In the genomic region with DNA sequence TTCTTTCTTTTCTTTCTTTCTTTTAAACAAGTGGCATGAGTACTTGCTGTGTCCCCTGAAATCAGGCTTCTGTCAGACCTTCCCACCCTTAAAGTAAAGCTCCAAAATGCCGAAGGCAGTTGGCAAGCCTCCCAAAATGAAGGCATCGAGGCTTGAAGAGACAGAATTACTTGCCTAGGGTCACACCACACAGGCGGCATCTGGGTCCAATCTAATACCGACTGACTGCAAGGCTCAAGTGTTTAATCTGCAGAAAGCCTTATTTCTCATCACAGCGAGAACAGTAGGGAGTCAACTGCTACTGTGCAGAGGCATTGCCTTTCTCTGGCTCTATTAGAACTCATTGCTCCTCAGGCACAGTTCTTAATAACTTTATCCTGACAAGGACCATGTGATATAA, we compare ENCODE assay signal across 19 mouse cellular contexts. TPM values are rescaled to one million over a fixed set of nuclear protein-coding genes. Genes with fewer than 3 reads are reported as not detected.
DNase-seq lines count a peak whose midpoint lies in the region; ATAC-seq and TF ChIP-seq lines count a peak whose summit lies in the region.
"Had no signal": no experiment of that assay in that cellular context is flagged by ENCODE, and none has a peak within 500 bp of the region (broad histone marks: within the 10 kb centered on the region; RNA-seq: fewer than 3 reads in every experiment).

No protein-coding gene starts in this region.

- no peaks in the 10 kb centered on the region for H3K9me3 ChIP-seq in embryonic facial prominence, embryonic 11.5 days (replicated peaks; ENCODE audit: control insufficient read depth, low read length)
- no peaks in the 10 kb centered on the region for H3K9me3 ChIP-seq in midbrain, postnatal 0 days (ENCODE audit: low read length)
- H3K9me3 ChIP-seq: embryonic facial prominence, embryonic 13.5 days had no signal

- no peak for TF ChIP-seq CTCF in cerebellum, adult 2 months (IDR thresholded peaks at IDR 0.05; ENCODE audit: borderline replicate concordance, insufficient read depth, low read depth, low read length)
- TF ChIP-seq CTCF in kidney, adult 2 months (conservative IDR thresholded peaks at IDR 0.05; ENCODE audit: insufficient read depth, insufficient read length, low read depth, low read length) = no peak
- TF ChIP-seq CTCF in midbrain, postnatal 0 days (IDR thresholded peaks at IDR 0.05) = no peak
- no peak for TF ChIP-seq CTCF in thymus, adult 2 months (IDR thresholded peaks at IDR 0.05; ENCODE audit: borderline replicate concordance, control insufficient read depth, extremely low read depth, insufficient read depth, low read length, poor library complexity)

- no peaks in the 10 kb centered on the region for H3K4me1 ChIP-seq in cerebellum, adult 2 months (ENCODE audit: control insufficient read depth, insufficient read depth, low read length)
- H3K4me1 ChIP-seq in kidney, adult 2 months (ENCODE audit: control insufficient read depth, insufficient read depth, low read length) = no peaks in the 10 kb centered on the region
- H3K4me1 ChIP-seq in embryonic facial prominence, embryonic 11.5 days (ENCODE audit: control insufficient read depth, insufficient read depth, low read length) = no peaks in the 10 kb centered on the region
- no peaks in the 10 kb centered on the region for H3K4me1 ChIP-seq in midbrain, postnatal 0 days (ENCODE audit: insufficient read depth, low read length)
- H3K4me1 ChIP-seq in thymus, adult 2 months (replicated peaks; ENCODE audit: control insufficient read depth, insufficient read depth, low read length) = no peaks in the 10 kb centered on the region; the same call in none of the 2 replicates

- H3K4me2 ChIP-seq in embryonic facial prominence, embryonic 11.5 days (ENCODE audit: low read depth, low read length) = no peak overlapping the region
- H3K4me2 ChIP-seq in midbrain, postnatal 0 days (ENCODE audit: low read depth, low read length, poor library complexity, severe bottlenecking) = no peak overlapping the region
- H3K4me2 ChIP-seq: embryonic facial prominence, embryonic 13.5 days had no signal

- WGBS in cerebellum, adult 2 months = 6% methylated on average over 5 of the region's 5 CpGs
- WGBS in kidney, adult 2 months = 34% methylated on average over 5 of the region's 5 CpGs
- WGBS in embryonic facial prominence, embryonic 11.5 days = 51% methylated on average over 5 of the region's 5 CpGs
- 39% methylated on average over 5 of the region's 5 CpGs for WGBS in midbrain, postnatal 0 days
- WGBS in thymus, adult 2 months = 84% methylated on average over 5 of the region's 5 CpGs

- H3K27me3 ChIP-seq in cerebellum, adult 2 months (ENCODE audit: control insufficient read depth, insufficient read depth, low read length) = no peaks in the 10 kb centered on the region
- H3K27me3 ChIP-seq in kidney, adult 2 months (replicated peaks; ENCODE audit: control insufficient read depth, insufficient read depth, low read length) = no peaks in the 10 kb centered on the region; the same call in 1 of the 2 replicates
- no peaks in the 10 kb centered on the region for H3K27me3 ChIP-seq in embryonic facial prominence, embryonic 11.5 days (ENCODE audit: control insufficient read depth, insufficient read depth, low read length)
- no peaks in the 10 kb centered on the region for H3K27me3 ChIP-seq in midbrain, postnatal 0 days (ENCODE audit: insufficient read depth, low read length)
- no peaks in the 10 kb centered on the region for H3K27me3 ChIP-seq in thymus, adult 2 months (ENCODE audit: control insufficient read depth, insufficient read depth, low read length)
- H3K27me3 ChIP-seq: CH12.LX; embryonic facial prominence, embryonic 13.5 days had no signal

- no peak overlapping the region for H3K4me3 ChIP-seq in cerebellum, adult 2 months (replicated peaks; ENCODE audit: insufficient read depth, low read depth, low read length)
- H3K4me3 ChIP-seq in kidney, adult 2 months (ENCODE audit: insufficient read depth, low read depth, low read length) = no peak overlapping the region
- H3K4me3 ChIP-seq in embryonic facial prominence, embryonic 11.5 days (ENCODE audit: low read depth, low read length) = no peak overlapping the region
- no peak overlapping the region for H3K4me3 ChIP-seq in midbrain, postnatal 0 days (ENCODE audit: low read depth, low read length)
- no peak overlapping the region for H3K4me3 ChIP-seq in thymus, adult 2 months (ENCODE audit: control insufficient read depth, insufficient read depth, low read length)
- H3K4me3 ChIP-seq: embryonic facial prominence, embryonic 13.5 days had no signal

- peak; percentile 76 to 78 for DNase-seq in cerebellum, postnatal 10 days
- no peak for DNase-seq in cerebellum, adult 2 months
- peak; percentile 7 for DNase-seq in kidney, adult 9 months
- no peak for DNase-seq in kidney, adult 2 months
- DNase-seq in embryonic facial prominence, embryonic 11.5 days (ENCODE audit: low spot score) = peak; percentile 44
- DNase-seq in midbrain, postnatal 0 days (ENCODE audit: low spot score) = peak; percentile 72
- DNase-seq in frontal cortex, postnatal 10 days (ENCODE audit: low spot score in 2 of 2) = no peak
- no peak for DNase-seq in thymus, adult 2 months
- DNase-seq: cerebellum, adult 8-10 months; kidney, postnatal 10 days; liver; lung, adult 2 months; thymus, postnatal 4 days had no signal

- ATAC-seq in embryonic facial prominence, embryonic 11.5 days (replicated peaks; ENCODE audit: insufficient number of reproducible peaks, low FRiP score, low TSS enrichment, low read depth) = no peak
- no peak for ATAC-seq in midbrain, postnatal 0 days (ENCODE audit: low FRiP score)

- H3K36me3 ChIP-seq in kidney, adult 2 months (ENCODE audit: control insufficient read depth, insufficient read depth, low read length) = no peaks in the 10 kb centered on the region
- no peaks in the 10 kb centered on the region for H3K36me3 ChIP-seq in embryonic facial prominence, embryonic 11.5 days (replicated peaks; ENCODE audit: control insufficient read depth, insufficient read depth, low read depth, low read length)
- no peaks in the 10 kb centered on the region for H3K36me3 ChIP-seq in midbrain, postnatal 0 days (ENCODE audit: insufficient read depth, low read length)
- no peaks in the 10 kb centered on the region for H3K36me3 ChIP-seq in thymus, adult 2 months (ENCODE audit: control insufficient read depth, insufficient read depth, low read length)
- H3K36me3 ChIP-seq: embryonic facial prominence, embryonic 13.5 days had no signal

- no peak for TF ChIP-seq POLR2A in cerebellum, adult 2 months (IDR thresholded peaks at IDR 0.05; ENCODE audit: borderline replicate concordance, insufficient read depth, low read length)
- no peak for TF ChIP-seq POLR2A in kidney, adult 2 months (IDR thresholded peaks at IDR 0.05; ENCODE audit: low read depth, low read length)
- no peak for TF ChIP-seq POLR2A in thymus, adult 2 months (IDR thresholded peaks at IDR 0.05; ENCODE audit: control insufficient read depth, extremely low read depth, insufficient read depth, low read length, poor library complexity)

- H3K27ac ChIP-seq in cerebellum, adult 2 months (ENCODE audit: insufficient read depth, low read length) = no peak overlapping the region
- no peak overlapping the region for H3K27ac ChIP-seq in kidney, adult 2 months (ENCODE audit: insufficient read depth, low read depth, low read length)
- no peak overlapping the region for H3K27ac ChIP-seq in embryonic facial prominence, embryonic 11.5 days (replicated peaks; ENCODE audit: low read depth, low read length)
- no peak overlapping the region for H3K27ac ChIP-seq in midbrain, postnatal 0 days (ENCODE audit: low read depth, low read length)
- no peak overlapping the region for H3K27ac ChIP-seq in thymus, adult 2 months (ENCODE audit: control insufficient read depth, insufficient read depth, low read length)
- H3K27ac ChIP-seq: embryonic facial prominence, embryonic 13.5 days; macrophage had no signal

- no peak overlapping the region for H3K9ac ChIP-seq in embryonic facial prominence, embryonic 11.5 days (replicated peaks; ENCODE audit: low read length)
- H3K9ac ChIP-seq in midbrain, postnatal 0 days (replicated peaks; ENCODE audit: low read length, poor library complexity, severe bottlenecking) = no peak overlapping the region
- H3K9ac ChIP-seq: embryonic facial prominence, embryonic 13.5 days had no signal

RNA-seq across cellular contexts. Expression of gene Ephb6, which starts 28.0 kb away (rescaled TPM):
- 21.7 and 27.4 TPM in 2 replicates for polyA plus RNA-seq in cerebellum, adult 2 months (2012; rRNA removed)
- 4.0 and 5.6 TPM in 2 replicates for polyA plus RNA-seq in kidney, adult 2 months (2012; rRNA removed)
- polyA plus RNA-seq in embryonic facial prominence, embryonic 11.5 days (2014; fragmentation: Nextera tagmentation; extraction: Ambion mirVana) = 10.0 and 11.7 TPM in 2 replicates
- total RNA-seq in midbrain, postnatal 0 days (2014; rRNA removed) = 60.1 and 70.3 TPM in 2 replicates
- polyA plus RNA-seq in midbrain, postnatal 0 days (2015; fragmentation: Nextera tagmentation; extraction: Ambion mirVana) = 32.0 and 39.1 TPM in 2 replicates
- polyA plus RNA-seq in thymus, adult 2 months (2012; rRNA removed) = 277 and 293 TPM in 2 replicates
- total RNA-seq: CH12.LX had no signal

RNA-seq across cellular contexts. Expression of gene Prss2, which starts 55.7 kb away (rescaled TPM):
- not detected in 2 replicates for polyA plus RNA-seq in cerebellum, adult 2 months (2012; rRNA removed)
- not detected in 2 replicates for polyA plus RNA-seq in kidney, adult 2 months (2012; rRNA removed)
- polyA plus RNA-seq in embryonic facial prominence, embryonic 11.5 days (2014; fragmentation: Nextera tagmentation; extraction: Ambion mirVana) = not detected in 2 replicates
- not detected in 2 replicates for total RNA-seq in midbrain, postnatal 0 days (2014; rRNA removed)
- polyA plus RNA-seq in midbrain, postnatal 0 days (2015; fragmentation: Nextera tagmentation; extraction: Ambion mirVana) = not detected in 2 replicates
- polyA plus RNA-seq in thymus, adult 2 months (2012; rRNA removed) = 9.8 and 13.8 TPM in 2 replicates
- total RNA-seq: CH12.LX; gastrocnemius, postnatal 4 days had no signal
- polyA plus RNA-seq: embryonic facial prominence, embryonic 13.5 days; heart, embryonic 14.5 days; macrophage; stomach, embryonic 14.5 days had no signal

RNA-seq across cellular contexts. Expression of gene Trpv6, which starts 58.9 kb away (rescaled TPM):
- polyA plus RNA-seq in cerebellum, adult 2 months (2012; rRNA removed) = 0.26 and 0.27 TPM in 2 replicates
- 0.72 and 1.0 TPM in 2 replicates for polyA plus RNA-seq in kidney, adult 2 months (2012; rRNA removed)
- polyA plus RNA-seq in embryonic facial prominence, embryonic 11.5 days (2014; fragmentation: Nextera tagmentation; extraction: Ambion mirVana) = 0.26 and 0.56 TPM in 2 replicates
- total RNA-seq in midbrain, postnatal 0 days (2014; rRNA removed) = 0.33 TPM in 1 of 2 replicates, not detected in the other
- 0.78 and 0.80 TPM in 2 replicates for polyA plus RNA-seq in midbrain, postnatal 0 days (2015; fragmentation: Nextera tagmentation; extraction: Ambion mirVana)
- polyA plus RNA-seq in thymus, adult 2 months (2012; rRNA removed) = 0.05 TPM in 2 replicates
- total RNA-seq: CH12.LX; gastrocnemius, postnatal 4 days had no signal
- polyA plus RNA-seq: heart, embryonic 14.5 days; macrophage had no signal

Comparison
In these comparisons a context has a peak if more than half of its experiments do, and no peak if none do; other contexts are left out.
1. DNase-seq: peak in cerebellum, postnatal 10 days (2 of 2), kidney, adult 9 months (single experiment), embryonic facial prominence, embryonic 11.5 days (single experiment) and midbrain, postnatal 0 days (single experiment); none in cerebellum, adult 2 months (0 of 2), kidney, adult 2 months (single experiment), frontal cortex, postnatal 10 days (0 of 2) and thymus, adult 2 months (single experiment).